Mouse (Mus musculus): Measurements from ENCODE around the gene Rgmb.

Gene Rgmb

GRCm38 (mm10) chr17:15776349-15776748 lies 54.5 kb downstream of the Rgmb start:
- no peak for DNase-seq (ENCODE audit: low spot score)

- DNase-seq (ENCODE audit: low spot score) = no peak
Measured at GRCm38 (mm10) chr17:15774565-15775215, 56.1 kb downstream of the Rgmb start.

- no peak for DNase-seq (ENCODE audit: low spot score)
Measured at GRCm38 (mm10) chr17:15773956-15774355, 56.9 kb downstream of the Rgmb start.

GRCm38 (mm10) chr17:15769081-15769724 lies 61.6 kb downstream of the Rgmb start:
- DNase-seq (ENCODE audit: low spot score) = no peak

- no peak for DNase-seq (ENCODE audit: low spot score)
Measured at GRCm38 (mm10) chr17:15761191-15761590, 69.6 kb downstream of the Rgmb start.
